Mouse (Mus musculus): Measurements from ENCODE around the gene Dhrs7c.

- no peak for TF ChIP-seq CTCF (IDR thresholded peaks at IDR 0.05; ENCODE audit: control insufficient read depth, insufficient read depth, insufficient read length)
- no peak for TF ChIP-seq MAX (IDR thresholded peaks at IDR 0.05)
- no peak for TF ChIP-seq CEBPB (IDR thresholded peaks at IDR 0.05; ENCODE audit: low read depth)
- TF ChIP-seq MYOD1 (IDR thresholded peaks at IDR 0.05; ENCODE audit: control insufficient read depth, insufficient read length, low read depth) = no peak
Observed at GRCm38 (mm10) chr11:67800130-67800723, 2.2 kb downstream of the Dhrs7c start.

All from C2C12 (cell line).